Mouse (Mus musculus): ENCODE measurements around the gene Pbld1.

DNA sequence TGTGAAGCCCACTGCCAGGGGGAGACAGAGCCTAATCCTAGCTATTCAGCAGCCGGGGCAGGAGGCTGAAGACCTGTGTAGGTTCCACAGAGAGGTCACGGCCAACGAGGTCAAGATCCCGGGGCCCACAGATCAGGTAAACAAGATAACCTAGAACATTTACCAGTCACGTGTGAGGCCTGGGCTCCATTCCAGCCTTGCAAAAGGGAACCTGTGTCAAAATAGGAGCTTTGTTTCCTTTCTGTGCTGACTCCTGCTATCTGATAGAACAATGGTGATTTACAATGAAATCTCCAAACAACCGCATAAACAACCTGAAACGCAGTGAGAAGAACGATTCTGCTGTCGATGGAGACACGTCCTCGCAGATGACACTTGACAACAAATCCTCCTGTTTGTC lies 444 bp downstream of the Pbld1 start:
- TF ChIP-seq MAX (IDR thresholded peaks at IDR 0.05; ENCODE audit: low read length) (no peak), POLR2A (IDR thresholded peaks at IDR 0.05; ENCODE audit: control insufficient read depth in 1 of 2, insufficient read depth in 1 of 2, low read depth in 1 of 2, low read length in 2 of 2, poor library complexity in 1 of 2) (no peak), ZNF384 (IDR thresholded peaks at IDR 0.05; ENCODE audit: low read depth, low read length) (no peak), CTCF (IDR thresholded peaks at IDR 0.05 in 2 of 3, conservative IDR thresholded peaks at IDR 0.05 in 1 of 3; ENCODE audit: control insufficient read depth in 1 of 3, insufficient read depth in 1 of 3, low read depth in 2 of 3, low read length in 3 of 3, poor library complexity in 1 of 3, severe bottlenecking in 1 of 3) (no peak)
